Mouse (Mus musculus): Measurements from ENCODE around the gene Gadl1. TPM values are rescaled to one million over a fixed set of nuclear protein-coding genes. Genes with fewer than 3 reads are reported as not detected.

Gadl1 gene
- polyA plus RNA-seq, 1 experiment from 2014 or later = 0.37 TPM

- Histone ChIP-seq H3K4me3 (replicated peaks) (no peak overlapping the region), H3K4me1 (peaks cover 9% of the 10 kb centered on the region), H3K27me3 (replicated peaks) (no peaks in the 10 kb centered on the region), H3K4me2 (no peak overlapping the region), H3K27ac (replicated peaks) (no peak overlapping the region), H3K9me3 (replicated peaks) (no peaks in the 10 kb centered on the region), H3K9ac (replicated peaks) (no peak overlapping the region), H3K36me3 (no peaks in the 10 kb centered on the region)
- 85% methylated on average over 7 of the region's 7 CpGs for WGBS
- ATAC-seq (ENCODE audit: low FRiP score) = no peak
Measured at GRCm38 (mm10) chr9:116119990-116120389, 210.7 kb downstream of the Gadl1 start.

GRCm38 (mm10) chr9:116121472-116121871 is 212.2 kb downstream of the Gadl1 start:
- Histone ChIP-seq H3K27me3 (replicated peaks) (no peaks in the 10 kb centered on the region), H3K27ac (replicated peaks) (no peak overlapping the region), H3K4me2 (no peak overlapping the region), H3K4me3 (replicated peaks) (no peak overlapping the region), H3K9me3 (replicated peaks) (no peaks in the 10 kb centered on the region), H3K4me1 (peaks cover 9% of the 10 kb centered on the region), H3K9ac (replicated peaks) (no peak overlapping the region), H3K36me3 (no peaks in the 10 kb centered on the region)
- WGBS = 86% methylated on average over 7 of the region's 7 CpGs
- ATAC-seq (ENCODE audit: low FRiP score) = no peak

DNA sequence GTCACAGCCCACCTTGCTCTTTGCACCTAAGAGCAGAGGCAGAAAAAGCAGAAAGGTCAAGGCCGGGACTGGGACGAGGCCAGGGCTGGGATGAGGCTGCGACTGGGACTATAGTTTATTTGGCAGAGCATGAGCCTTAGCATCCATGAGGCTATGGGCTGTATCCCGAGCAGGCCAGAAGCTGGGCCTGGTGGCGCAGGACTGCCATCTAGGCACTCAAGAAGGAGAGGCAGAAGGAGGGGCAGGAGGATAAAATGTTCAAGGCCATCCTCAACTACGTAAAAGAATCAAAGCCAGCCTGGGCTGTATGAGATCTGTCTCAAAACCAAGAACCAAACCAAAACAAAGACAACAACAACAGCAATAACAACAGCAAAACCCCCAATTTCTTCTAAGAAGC is 213.3 kb downstream of the Gadl1 start:
- Histone ChIP-seq H3K9ac (replicated peaks) (no peak overlapping the region), H3K36me3 (no peaks in the 10 kb centered on the region), H3K27me3 (replicated peaks) (no peaks in the 10 kb centered on the region), H3K4me1 (peaks cover 9% of the 10 kb centered on the region), H3K4me2 (no peak overlapping the region), H3K27ac (replicated peaks) (no peak overlapping the region; the same call in 1 of the 2 replicates), H3K9me3 (replicated peaks) (no peaks in the 10 kb centered on the region), H3K4me3 (replicated peaks) (no peak overlapping the region)
- 85% methylated on average over 6 of the region's 6 CpGs for WGBS
- ATAC-seq (ENCODE audit: low FRiP score) = no peak

GRCm38 (mm10) chr9:116122969-116123589 is 213.8 kb downstream of the Gadl1 start:
- WGBS = 68% methylated on average over 9 of the region's 9 CpGs
- Histone ChIP-seq H3K9me3 (replicated peaks) (no peaks in the 10 kb centered on the region), H3K9ac (replicated peaks) (no peak overlapping the region), H3K27me3 (replicated peaks) (no peaks in the 10 kb centered on the region), H3K4me1 (peaks cover 9% of the 10 kb centered on the region), H3K4me2 (no peak overlapping the region), H3K27ac (replicated peaks) (no peak overlapping the region; the same call in none of the 2 replicates), H3K36me3 (no peaks in the 10 kb centered on the region), H3K4me3 (replicated peaks) (no peak overlapping the region)
- no peak for ATAC-seq (ENCODE audit: low FRiP score)

Measured in neural tube, embryonic 15.5 days (tissue).